Mouse (Mus musculus): ENCODE measurements around the gene Hadh. TPM values are rescaled to one million over a fixed set of nuclear protein-coding genes. Genes with fewer than 3 reads are reported as not detected.

The Hadh gene
- polyA plus RNA-seq, 1 experiment from 2014 or later: 198 TPM

- Histone ChIP-seq H3K9ac (ENCODE audit: low read length) (no peak overlapping the region), H3K9me3 (ENCODE audit: control insufficient read depth, low read length) (no peaks in the 10 kb centered on the region), H3K27me3 (ENCODE audit: control insufficient read depth, insufficient read depth, low read length) (no peaks in the 10 kb centered on the region), H3K4me2 (ENCODE audit: low read length) (no peak overlapping the region), H3K4me1 (ENCODE audit: control insufficient read depth in 2 of 2, insufficient read depth in 2 of 2, low read length in 2 of 2) (no peaks in the 10 kb centered on the region; a peak in 1 of 4 replicates), H3K4me3 (ENCODE audit: control insufficient read depth in 1 of 2, insufficient read depth in 1 of 2, low read depth in 1 of 2, low read length in 2 of 2) (no peak overlapping the region), H3K27ac (replicated peaks in 1 of 2; ENCODE audit: control insufficient read depth in 1 of 2, insufficient read depth in 1 of 2, low read depth in 2 of 2, low read length in 2 of 2) (no peak overlapping the region), H3K36me3 (ENCODE audit: control insufficient read depth, insufficient read depth, low read length) (0 out of 2 replicates have a peak, but pooled peaks cover under 1% of the 10 kb centered on the region)
- WGBS: 73% methylated on average over 20 of the region's 20 CpGs
- no peak for ATAC-seq (ENCODE audit: insufficient number of reproducible peaks, insufficient read depth, low FRiP score, low read depth)
These were observed 72.2 kb downstream of the Hadh start for GRCm38 (mm10) chr3:131199590-131200288.

- WGBS: 79% methylated on average over 3 of the region's 3 CpGs
These were observed 72.9 kb downstream of the Hadh start for GRCm38 (mm10) chr3:131198991-131199390.

GRCm38 (mm10) chr3:131196507-131197019, 75.3 kb downstream of the Hadh start:
- ATAC-seq (ENCODE audit: insufficient number of reproducible peaks, insufficient read depth, low FRiP score, low read depth): no peak
- Histone ChIP-seq H3K9me3 (ENCODE audit: control insufficient read depth, low read length) (no peaks in the 10 kb centered on the region), H3K9ac (ENCODE audit: low read length) (no peak overlapping the region), H3K4me1 (ENCODE audit: control insufficient read depth in 2 of 2, insufficient read depth in 2 of 2, low read length in 2 of 2) (no peaks in the 10 kb centered on the region; a peak in 1 of 4 replicates), H3K27me3 (ENCODE audit: control insufficient read depth, insufficient read depth, low read length) (no peaks in the 10 kb centered on the region), H3K27ac (replicated peaks in 1 of 2; ENCODE audit: control insufficient read depth in 1 of 2, insufficient read depth in 1 of 2, low read depth in 2 of 2, low read length in 2 of 2) (no peak overlapping the region), H3K36me3 (ENCODE audit: control insufficient read depth, insufficient read depth, low read length) (0 out of 2 replicates have a peak, but pooled peaks cover 3% of the 10 kb centered on the region), H3K4me2 (ENCODE audit: low read length) (no peak overlapping the region), H3K4me3 (ENCODE audit: control insufficient read depth in 1 of 2, insufficient read depth in 1 of 2, low read depth in 1 of 2, low read length in 2 of 2) (no peak overlapping the region)
- 81% methylated on average over 8 of the region's 8 CpGs for WGBS

More at GRCm38 (mm10) chr3:131198991-131199390, 72.9 kb downstream of the Hadh start:
- Histone ChIP-seq H3K9me3 (ENCODE audit: control insufficient read depth, low read length) (no peaks in the 10 kb centered on the region), H3K4me3 (ENCODE audit: control insufficient read depth in 1 of 2, insufficient read depth in 1 of 2, low read depth in 1 of 2, low read length in 2 of 2) (no peak overlapping the region), H3K9ac (ENCODE audit: low read length) (no peak overlapping the region), H3K36me3 (ENCODE audit: control insufficient read depth, insufficient read depth, low read length) (0 out of 2 replicates have a peak, but pooled peaks cover 3% of the 10 kb centered on the region), H3K4me1 (ENCODE audit: control insufficient read depth in 2 of 2, insufficient read depth in 2 of 2, low read length in 2 of 2) (no peaks in the 10 kb centered on the region; a peak in 1 of 4 replicates), H3K4me2 (ENCODE audit: low read length) (no peak overlapping the region), H3K27me3 (ENCODE audit: control insufficient read depth, insufficient read depth, low read length) (no peaks in the 10 kb centered on the region), H3K27ac (replicated peaks in 1 of 2; ENCODE audit: control insufficient read depth in 1 of 2, insufficient read depth in 1 of 2, low read depth in 2 of 2, low read length in 2 of 2) (no peak overlapping the region)
- no peak for ATAC-seq (ENCODE audit: insufficient number of reproducible peaks, insufficient read depth, low FRiP score, low read depth)

GRCm38 (mm10) chr3:131196050-131196449, 75.9 kb downstream of the Hadh start:
- ATAC-seq (ENCODE audit: insufficient number of reproducible peaks, insufficient read depth, low FRiP score, low read depth): no peak
- Histone ChIP-seq H3K9ac (ENCODE audit: low read length) (no peak overlapping the region), H3K27me3 (ENCODE audit: control insufficient read depth, insufficient read depth, low read length) (no peaks in the 10 kb centered on the region)

GRCm38 (mm10) chr3:131191454-131191853, 80.4 kb downstream of the Hadh start:
- Histone ChIP-seq H3K9ac (ENCODE audit: low read length) (no peak overlapping the region), H3K4me1 (ENCODE audit: control insufficient read depth in 2 of 2, insufficient read depth in 2 of 2, low read length in 2 of 2) (peaks cover 0 to 2% of the 10 kb centered on the region in 2 experiments; a peak in 2 of 4 replicates), H3K36me3 (ENCODE audit: control insufficient read depth, insufficient read depth, low read length) (0 out of 2 replicates have a peak, but pooled peaks cover 3% of the 10 kb centered on the region), H3K27me3 (ENCODE audit: control insufficient read depth, insufficient read depth, low read length) (no peaks in the 10 kb centered on the region), H3K4me3 (ENCODE audit: control insufficient read depth in 1 of 2, insufficient read depth in 1 of 2, low read depth in 1 of 2, low read length in 2 of 2) (no peak overlapping the region), H3K9me3 (ENCODE audit: control insufficient read depth, low read length) (no peaks in the 10 kb centered on the region), H3K27ac (replicated peaks in 1 of 2; ENCODE audit: control insufficient read depth in 1 of 2, insufficient read depth in 1 of 2, low read depth in 2 of 2, low read length in 2 of 2) (no peak overlapping the region), H3K4me2 (ENCODE audit: low read length) (no peak overlapping the region)
- 87% methylated on average over 7 of the region's 7 CpGs for WGBS
- ATAC-seq (ENCODE audit: insufficient number of reproducible peaks, insufficient read depth, low FRiP score, low read depth): no peak

More at GRCm38 (mm10) chr3:131196050-131196449, 75.9 kb downstream of the Hadh start:
- no peak overlapping the region for H3K27ac ChIP-seq (replicated peaks in 1 of 2; ENCODE audit: control insufficient read depth in 1 of 2, insufficient read depth in 1 of 2, low read depth in 2 of 2, low read length in 2 of 2)
- no peaks in the 10 kb centered on the region; a peak in 1 of 4 replicates for H3K4me1 ChIP-seq (ENCODE audit: control insufficient read depth in 2 of 2, insufficient read depth in 2 of 2, low read length in 2 of 2)
- H3K4me3 ChIP-seq (ENCODE audit: control insufficient read depth in 1 of 2, insufficient read depth in 1 of 2, low read depth in 1 of 2, low read length in 2 of 2): no peak overlapping the region
- no peak overlapping the region for H3K4me2 ChIP-seq (ENCODE audit: low read length)
- WGBS: 75% methylated on average over 10 of the region's 10 CpGs
- H3K36me3 ChIP-seq (ENCODE audit: control insufficient read depth, insufficient read depth, low read length): 0 out of 2 replicates have a peak, but pooled peaks cover 3% of the 10 kb centered on the region
- H3K9me3 ChIP-seq (ENCODE audit: control insufficient read depth, low read length): no peaks in the 10 kb centered on the region

GRCm38 (mm10) chr3:131190671-131191367, 81.1 kb downstream of the Hadh start:
- Histone ChIP-seq H3K4me1 (ENCODE audit: control insufficient read depth in 2 of 2, insufficient read depth in 2 of 2, low read length in 2 of 2) (peaks cover 0 to 2% of the 10 kb centered on the region in 2 experiments; a peak in 1 of 4 replicates), H3K4me3 (ENCODE audit: control insufficient read depth in 1 of 2, insufficient read depth in 1 of 2, low read depth in 1 of 2, low read length in 2 of 2) (no peak overlapping the region), H3K27ac (replicated peaks in 1 of 2; ENCODE audit: control insufficient read depth in 1 of 2, insufficient read depth in 1 of 2, low read depth in 2 of 2, low read length in 2 of 2) (no peak overlapping the region), H3K9ac (ENCODE audit: low read length) (no peak overlapping the region), H3K4me2 (ENCODE audit: low read length) (no peak overlapping the region), H3K27me3 (ENCODE audit: control insufficient read depth, insufficient read depth, low read length) (no peaks in the 10 kb centered on the region), H3K9me3 (ENCODE audit: control insufficient read depth, low read length) (no peaks in the 10 kb centered on the region), H3K36me3 (ENCODE audit: control insufficient read depth, insufficient read depth, low read length) (0 out of 2 replicates have a peak, but pooled peaks cover 3% of the 10 kb centered on the region)
- ATAC-seq (ENCODE audit: insufficient number of reproducible peaks, insufficient read depth, low FRiP score, low read depth): no peak
- WGBS: 87% methylated on average over 19 of the region's 19 CpGs

- H3K9ac ChIP-seq (ENCODE audit: low read length): no peak overlapping the region
- H3K36me3 ChIP-seq (ENCODE audit: control insufficient read depth, insufficient read depth, low read length): 0 out of 2 replicates have a peak, but pooled peaks cover 3% of the 10 kb centered on the region
- no peak for ATAC-seq (ENCODE audit: insufficient number of reproducible peaks, insufficient read depth, low FRiP score, low read depth)
- 49% methylated on average over 11 of the region's 11 CpGs for WGBS
- no peaks in the 10 kb centered on the region for H3K27me3 ChIP-seq (ENCODE audit: control insufficient read depth, insufficient read depth, low read length)
- H3K4me3 ChIP-seq (ENCODE audit: control insufficient read depth in 1 of 2, insufficient read depth in 1 of 2, low read depth in 1 of 2, low read length in 2 of 2): no peak overlapping the region
- peaks cover 0 to 2% of the 10 kb centered on the region in 2 experiments; a peak in 1 of 4 replicates for H3K4me1 ChIP-seq (ENCODE audit: control insufficient read depth in 2 of 2, insufficient read depth in 2 of 2, low read length in 2 of 2)
- no peak overlapping the region for H3K4me2 ChIP-seq (ENCODE audit: low read length)
- H3K27ac ChIP-seq (replicated peaks in 1 of 2; ENCODE audit: control insufficient read depth in 1 of 2, insufficient read depth in 1 of 2, low read depth in 2 of 2, low read length in 2 of 2): no peak overlapping the region
- no peaks in the 10 kb centered on the region for H3K9me3 ChIP-seq (ENCODE audit: control insufficient read depth, low read length)
These were observed 81.7 kb downstream of the Hadh start for GRCm38 (mm10) chr3:131190239-131190638.
